Mouse (Mus musculus) effector memory CD4-positive, alpha-beta T cell, adult 5 months (primary cell): ENCODE measurements around the gene Adam6b. TPM values are rescaled to one million over a fixed set of nuclear protein-coding genes. Genes with fewer than 3 reads are reported as not detected.

Experiments used
- polyA plus RNA-seq: library from polyadenylated mRNA; unstranded; fragments of 100-300 nt; shearing (Covaris generic); gene quantifications from one replicate; pipeline ENCODE4 v1.2.1, GENCODE M21; 2017

The Adam6b gene
- polyA plus RNA-seq: not detected

GRCm38 (mm10) chr12:113489211-113489610 lies at the start of gene Adam6b:
TSS of gene Adam6b (plus strand) at chr12:113489511.

Other genes starting within 250 kb of the Adam6b start
- not detected for gene Adam6a, start 54.4 kb downstream of the Adam6b start, polyA plus RNA-seq